Mouse (Mus musculus) stomach, embryonic 16.5 days (tissue): Measurements from ENCODE around the gene Sumo3. TPM values are rescaled to one million over a fixed set of nuclear protein-coding genes. Genes with fewer than 3 reads are reported as not detected.

ENCODE experiments used
- ATAC-seq: fragments of 200-750 bp; cut with Nextera tagmentation; 2 replicates; pipeline ENCODE4 v1.8.0; 2017; ENCODE audit warnings: moderate number of reproducible peaks, moderate TSS enrichment; ENCODE audit not compliant: insufficient read depth, low FRiP score
- H3K27ac ChIP-seq: fragments of 300-500 bp; sonication (generic); 2 replicates; pipeline ENCODE4 v1.5.1; 2014; ENCODE audit warnings: low read length
- H3K27me3 ChIP-seq: fragments of 300-500 bp; sonication (generic); 2 replicates; pipeline ENCODE4 v1.6.1; 2014; ENCODE audit warnings: low read length, control low read depth, mixed read lengths; ENCODE audit not compliant: control insufficient read depth, insufficient read depth
- H3K36me3 ChIP-seq: fragments of 300-500 bp; sonication (generic); 2 replicates; pipeline ENCODE4 v1.6.1; 2014; ENCODE audit warnings: low read length; ENCODE audit not compliant: control insufficient read depth, insufficient read depth
- H3K4me1 ChIP-seq: fragments of 300-500 bp; sonication (generic); 2 replicates; pipeline ENCODE4 v1.6.1; 2014; ENCODE audit warnings: low read length, control low read depth, mixed read lengths; ENCODE audit not compliant: control insufficient read depth, insufficient read depth
- H3K4me2 ChIP-seq: fragments of 300-500 bp; sonication (generic); 2 replicates; pipeline ENCODE4 v1.6.1; 2014; ENCODE audit warnings: low read depth, low read length, mixed read lengths
- H3K4me3 ChIP-seq: fragments of 300-500 bp; sonication (generic); replicated peaks from 2 replicates; pipeline ENCODE4 v1.5.1; 2014; ENCODE audit warnings: mild to moderate bottlenecking, low read length
- H3K9ac ChIP-seq: fragments of 300-500 bp; sonication (generic); 2 replicates; pipeline ENCODE4 v1.6.1; 2014; ENCODE audit warnings: low read length
- H3K9me3 ChIP-seq: fragments of 300-500 bp; sonication (generic); replicated peaks from 2 replicates; pipeline ENCODE4 v1.6.1; 2016; ENCODE audit warnings: low read length, control low read depth; ENCODE audit not compliant: control insufficient read depth
- WGBS: fragments of 180-500 bp; shearing (Covaris S2); extraction: QIAGEN DNeasy Blood & Tissue Kit; methylation state at CpG from one replicate; pipeline ENCODE4 v1.1.7; 2014; 5-methylcytosine and 5-hydroxymethylcytosine counted together
- polyA plus RNA-seq: library from polyadenylated mRNA; unstranded; fragments of >200 nt; fragmentation: Nextera tagmentation; extraction: Ambion mirVana; gene quantifications from 2 replicates; pipeline ENCODE4 v1.2.1, GENCODE M21; 2015

The Sumo3 gene
- polyA plus RNA-seq, 1 experiment from 2014 or later, result 327 TPM

DNA sequence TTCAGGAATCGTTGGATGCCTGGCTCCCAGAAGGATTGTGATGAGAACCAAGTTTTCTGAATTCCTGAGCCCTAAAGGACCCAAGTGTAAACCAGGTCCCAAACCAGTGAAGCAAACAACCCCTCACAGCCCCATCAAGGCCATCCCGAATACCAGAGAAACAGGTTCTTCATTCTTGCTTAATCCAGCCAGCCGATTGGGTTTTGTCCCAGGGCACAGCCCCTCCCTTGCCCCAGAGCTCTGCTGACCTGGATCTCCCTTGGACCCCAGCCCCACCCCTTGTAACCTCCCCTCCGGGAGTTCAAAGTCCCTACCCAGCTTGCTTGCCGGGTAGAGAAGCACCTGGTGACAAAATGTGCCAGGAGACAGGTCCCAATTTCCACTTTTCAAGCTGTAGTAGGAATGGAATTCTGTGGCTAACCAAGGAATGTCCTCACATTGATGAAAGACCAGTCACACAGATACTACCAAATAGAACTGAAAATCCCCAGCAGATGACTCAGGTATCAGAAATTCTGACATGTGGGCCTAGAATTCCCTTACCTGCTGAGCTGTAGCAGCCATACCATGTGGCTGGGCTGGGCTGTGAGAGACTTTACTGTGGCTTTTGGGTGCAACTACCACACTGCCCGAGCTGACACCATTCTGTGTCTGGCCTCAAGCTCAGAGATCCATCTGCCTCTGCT, 35.8 kb upstream of the Sumo3 start:
- Histone ChIP-seq H3K9me3 (no peaks in the 10 kb centered on the region), H3K4me1 (no peaks in the 10 kb centered on the region), H3K9ac (no peak overlapping the region), H3K27me3 (no peaks in the 10 kb centered on the region), H3K27ac (peak overlapping the region; percentile 88), H3K36me3 (no peaks in the 10 kb centered on the region), H3K4me2 (0 out of 2 replicates have a peak overlapping the region, but pooled peaks have one; percentile 8), H3K4me3 (no peak overlapping the region)
- 25% methylated on average over 6 of the region's 6 CpGs for WGBS
- ATAC-seq, result peak; percentile 70

GRCm38 (mm10) chr10:77572225-77572624, 33.7 kb upstream of the Sumo3 start:
- Histone ChIP-seq H3K9ac (no peak overlapping the region), H3K4me3 (no peak overlapping the region), H3K27ac (peak overlapping the region; percentile 21), H3K27me3 (no peaks in the 10 kb centered on the region), H3K4me1 (no peaks in the 10 kb centered on the region), H3K9me3 (no peaks in the 10 kb centered on the region), H3K4me2 (no peak overlapping the region), H3K36me3 (no peaks in the 10 kb centered on the region)
- no peak for ATAC-seq
- WGBS, result 24% methylated on average over 3 of the region's 3 CpGs

DNA sequence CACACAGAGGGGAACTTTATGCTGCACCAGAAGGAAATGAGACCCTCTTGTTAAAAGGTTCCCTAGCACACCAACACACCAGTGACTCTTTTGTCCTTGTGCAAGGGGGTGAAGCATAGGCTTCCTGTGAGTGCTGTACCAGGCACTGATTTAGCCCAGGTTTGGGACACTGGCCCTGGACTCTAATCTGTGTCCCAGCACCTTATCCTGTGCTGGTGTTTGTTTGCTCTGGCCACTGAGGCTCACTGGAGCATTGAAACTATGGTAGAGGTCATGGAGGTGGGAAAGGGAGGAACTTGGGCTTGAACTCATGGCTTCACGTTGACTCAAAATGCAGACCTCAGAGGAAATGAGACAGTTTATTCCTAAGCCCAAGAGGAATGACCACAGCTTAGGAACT, 32.7 kb upstream of the Sumo3 start:
- Histone ChIP-seq H3K4me1 (no peaks in the 10 kb centered on the region), H3K9ac (no peak overlapping the region), H3K4me2 (no peak overlapping the region), H3K9me3 (no peaks in the 10 kb centered on the region), H3K27ac (no peak overlapping the region), H3K36me3 (no peaks in the 10 kb centered on the region), H3K27me3 (no peaks in the 10 kb centered on the region), H3K4me3 (no peak overlapping the region)
- 61% methylated on average over 1 of the region's 1 CpGs for WGBS
- no peak for ATAC-seq

DNA sequence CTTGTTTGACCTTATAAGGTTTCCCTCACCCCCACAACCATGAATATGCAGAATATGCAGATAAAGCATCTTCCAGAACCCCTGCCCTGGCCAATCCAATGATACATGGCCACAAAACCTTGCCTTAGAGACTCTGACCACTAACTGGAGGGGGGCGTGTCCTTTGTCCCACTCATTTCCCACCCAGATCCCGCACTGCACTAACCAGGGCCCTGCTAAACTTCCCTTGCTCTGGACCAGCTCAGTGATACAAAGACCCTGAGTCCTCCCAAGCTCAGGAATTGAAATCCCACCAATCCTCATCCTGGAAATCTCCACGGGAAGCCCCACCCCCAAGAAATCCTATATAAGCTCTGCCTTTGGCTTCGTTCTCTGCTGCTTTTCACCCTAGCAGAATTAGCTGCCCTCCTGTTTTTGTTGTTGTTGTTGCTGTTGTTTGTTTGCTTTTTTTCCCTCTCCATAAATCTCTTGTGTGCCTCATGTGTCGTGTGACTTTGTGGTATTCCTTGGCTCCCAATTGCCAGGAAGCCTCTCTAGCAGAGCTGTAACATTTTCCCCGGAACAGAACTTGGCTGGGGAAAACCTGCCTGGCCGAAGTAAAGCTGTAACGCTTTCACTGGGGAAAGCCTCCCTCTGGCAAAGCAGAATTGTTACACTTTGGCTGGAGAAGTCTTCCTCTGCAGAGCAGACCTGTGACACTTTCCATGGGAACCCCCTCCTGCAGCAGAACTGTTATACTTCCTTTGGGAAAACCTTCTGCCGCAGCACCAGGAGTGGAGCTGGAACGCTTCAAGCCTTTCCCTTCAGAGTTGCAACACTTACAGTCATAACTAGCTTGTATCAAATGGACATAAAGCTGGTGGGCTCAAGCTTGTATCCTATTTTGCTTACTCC, 25.6 kb upstream of the Sumo3 start:
- H3K27me3 ChIP-seq, result no peaks in the 10 kb centered on the region
- WGBS, result 55% methylated on average over 10 of the region's 10 CpGs
- no peak overlapping the region for H3K4me3 ChIP-seq
- no peaks in the 10 kb centered on the region for H3K36me3 ChIP-seq
- no peak overlapping the region; the same call in 1 of the 2 replicates for H3K27ac ChIP-seq
- H3K9ac ChIP-seq, result no peak overlapping the region
- no peak for ATAC-seq
- no peak overlapping the region for H3K4me2 ChIP-seq
- H3K9me3 ChIP-seq, result no peaks in the 10 kb centered on the region
- H3K4me1 ChIP-seq, result peaks cover 19% of the 10 kb centered on the region

DNA sequence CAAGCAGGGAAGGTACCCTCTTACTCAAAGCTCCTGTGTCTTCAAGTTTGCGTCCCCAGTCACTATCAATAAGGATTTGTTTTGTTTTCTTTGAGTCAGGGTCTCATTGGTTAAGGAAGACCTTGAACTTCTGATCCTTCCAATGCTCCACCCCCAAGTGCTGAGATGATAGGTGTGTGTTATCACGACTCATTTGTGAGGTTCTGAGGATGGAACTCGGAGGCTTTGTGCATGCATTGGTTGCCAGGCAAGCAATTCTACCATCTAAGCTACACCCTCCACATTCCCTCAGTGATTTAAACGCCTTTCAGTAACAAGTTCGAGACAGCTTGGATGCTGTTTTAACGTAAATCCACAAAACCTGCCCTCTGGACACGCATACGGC, 24.9 kb upstream of the Sumo3 start:
- WGBS, result 6% methylated on average over 8 of the region's 8 CpGs
- H3K4me3 ChIP-seq, result peak overlapping the region; percentile 68
- peak overlapping the region; percentile 82 for H3K4me2 ChIP-seq
- no peaks in the 10 kb centered on the region for H3K36me3 ChIP-seq
- peaks cover 19% of the 10 kb centered on the region for H3K4me1 ChIP-seq
- H3K9me3 ChIP-seq, result no peaks in the 10 kb centered on the region
- peak overlapping the region; percentile 80 for H3K27ac ChIP-seq
- H3K27me3 ChIP-seq, result no peaks in the 10 kb centered on the region
- peak overlapping the region; percentile 77 for H3K9ac ChIP-seq
- no peak for ATAC-seq

GRCm38 (mm10) chr10:77581408-77582284, 24.3 kb upstream of the Sumo3 start, which contains the start of gene Pttg1ip:
Gene Pttg1ip (plus strand): TSS chr10:77581720.
- Histone ChIP-seq H3K27ac (peak within 1 kb of the TSS; percentile 93), H3K4me1 (peaks cover 25% of the 10 kb centered on the region), H3K4me2 (peak within 1 kb of the TSS; percentile 94), H3K36me3 (no peaks in the 10 kb centered on the region), H3K4me3 (peak within 1 kb of the TSS; percentile 68), H3K9ac (peak within 1 kb of the TSS; percentile 84), H3K27me3 (no peaks in the 10 kb centered on the region), H3K9me3 (no peaks in the 10 kb centered on the region)
- WGBS, result under 1% methylated on average over 64 of the region's 64 CpGs
- ATAC-seq, result peak; percentile 96

- Histone ChIP-seq H3K9me3 (no peaks in the 10 kb centered on the region), H3K4me1 (peaks cover 27% of the 10 kb centered on the region), H3K36me3 (no peaks in the 10 kb centered on the region), H3K4me2 (peak overlapping the region; percentile 94), H3K27ac (peak overlapping the region; percentile 93), H3K9ac (peak overlapping the region; percentile 84), H3K4me3 (peak overlapping the region; percentile 68), H3K27me3 (no peaks in the 10 kb centered on the region)
- 2% methylated on average over 8 of the region's 8 CpGs for WGBS
- peak; percentile 48 for ATAC-seq
Observed at GRCm38 (mm10) chr10:77582285-77582618, 23.6 kb upstream of the Sumo3 start.

DNA sequence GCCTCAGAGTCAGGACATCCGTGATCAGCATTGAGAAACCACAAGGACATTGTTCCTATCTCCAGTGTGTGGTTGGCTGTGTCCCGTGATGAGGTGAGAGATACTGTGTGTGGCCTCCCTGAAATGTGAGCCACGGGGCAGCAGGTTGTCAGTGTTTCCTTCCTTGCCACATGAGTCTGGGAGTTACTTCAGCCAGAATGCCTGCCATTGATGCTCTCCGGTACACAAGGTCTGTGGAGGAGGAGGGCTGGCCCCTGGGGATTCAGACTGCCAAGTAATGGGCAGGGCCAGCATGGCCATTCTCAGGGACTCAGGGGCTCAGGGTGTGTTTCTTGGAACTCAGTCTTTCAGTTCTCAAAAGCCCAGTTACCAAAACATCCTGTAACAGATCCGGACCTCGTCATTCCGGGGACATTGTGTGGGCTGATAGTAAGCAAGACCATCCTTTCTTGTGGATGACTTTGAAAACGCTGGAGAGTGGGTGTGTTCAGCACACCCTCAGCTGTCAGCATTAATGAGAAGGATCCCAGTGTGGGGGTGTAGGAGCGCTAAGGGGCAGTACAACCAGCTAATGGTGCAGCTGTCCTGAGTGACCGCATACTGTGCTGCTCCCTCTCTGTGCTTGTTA, 22.0 kb upstream of the Sumo3 start:
- Histone ChIP-seq H3K9ac (no peak overlapping the region), H3K9me3 (no peaks in the 10 kb centered on the region), H3K4me2 (peak overlapping the region; percentile 94), H3K27ac (no peak overlapping the region), H3K36me3 (no peaks in the 10 kb centered on the region), H3K27me3 (no peaks in the 10 kb centered on the region), H3K4me1 (peaks cover 32% of the 10 kb centered on the region), H3K4me3 (peak overlapping the region; percentile 68; the same call in 1 of the 2 replicates)
- no peak for ATAC-seq
- 60% methylated on average over 10 of the region's 10 CpGs for WGBS
